Mouse (Mus musculus): ENCODE results near the gene Ly6f.

The Ly6f gene

GRCm38 (mm10) chr15:75318584-75318983, 50.4 kb downstream of the Ly6f start:
- no peak for DNase-seq (ENCODE audit: low read depth)

- DNase-seq (ENCODE audit: low read depth) = no peak
These were observed 51.9 kb downstream of the Ly6f start for GRCm38 (mm10) chr15:75320104-75320503.

Data from induced T-regulatory cell, adult 2 months (primary cell).